In the genomic region with DNA sequence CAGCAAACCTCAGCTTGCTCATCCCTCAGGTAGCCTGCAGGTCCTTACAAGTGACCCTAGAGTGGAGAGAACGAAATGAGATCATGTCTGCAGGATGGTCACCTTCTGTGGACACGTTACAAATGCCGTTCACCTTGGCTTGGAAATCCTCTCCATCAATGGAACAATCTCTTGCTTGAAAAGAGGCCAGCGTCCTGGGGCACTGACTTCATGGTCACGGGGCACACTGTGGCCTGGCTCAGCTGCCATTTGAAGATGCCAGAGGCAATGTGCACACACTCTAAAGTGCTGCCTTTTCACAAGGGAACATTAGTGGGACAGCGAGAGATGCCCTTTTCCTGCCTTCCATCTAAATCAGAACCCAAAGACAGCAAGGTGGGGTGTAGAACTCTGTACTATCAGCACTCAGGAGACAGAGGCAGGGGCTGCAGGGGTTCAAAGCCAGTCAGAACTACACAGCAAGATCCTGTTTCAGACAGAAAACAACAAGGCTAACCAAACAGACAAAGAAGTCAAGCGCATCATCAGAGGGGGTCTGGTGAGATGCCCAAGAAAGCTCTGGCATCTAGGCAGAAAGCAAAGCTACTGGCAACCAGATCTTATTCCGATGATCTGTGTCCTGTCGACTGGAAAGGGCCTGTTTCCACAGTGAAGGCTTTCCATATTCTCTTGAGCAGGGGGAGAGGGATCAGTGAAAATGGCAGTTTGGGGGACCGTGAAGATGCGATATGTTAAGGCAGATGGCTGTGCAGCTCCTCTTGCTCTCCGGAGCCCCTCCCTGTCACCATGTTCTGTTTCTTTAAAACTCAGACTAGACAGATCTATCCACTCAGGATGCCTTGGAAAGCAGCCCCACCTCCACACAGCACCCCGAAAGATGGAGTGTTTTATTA, we compare ENCODE assay signal across 22 mouse cellular contexts.
DNase-seq lines count a peak whose midpoint lies in the region; ATAC-seq and TF ChIP-seq lines count a peak whose summit lies in the region.
"Had no signal": no experiment of that assay in that cellular context is flagged by ENCODE, and none has a peak within 500 bp of the region (broad histone marks: within the 10 kb centered on the region; RNA-seq: fewer than 3 reads in every experiment).

No protein-coding gene starts in this region.

- H3K36me3 ChIP-seq in forebrain, postnatal 0 days (ENCODE audit: insufficient read depth): no peaks in the 10 kb centered on the region
- H3K36me3 ChIP-seq in forebrain, embryonic 12.5 days (replicated peaks): no peaks in the 10 kb centered on the region
- no peaks in the 10 kb centered on the region for H3K36me3 ChIP-seq in midbrain, postnatal 0 days (ENCODE audit: insufficient read depth, low read length)
- no peaks in the 10 kb centered on the region for H3K36me3 ChIP-seq in midbrain, embryonic 14.5 days (ENCODE audit: control insufficient read depth, insufficient read depth, low read length)
- H3K36me3 ChIP-seq in neural tube, embryonic 15.5 days: no peaks in the 10 kb centered on the region
- H3K36me3 ChIP-seq: embryonic facial prominence, embryonic 10.5 days; heart, embryonic 13.5 days; kidney, embryonic 15.5 days; limb, embryonic 15.5 days had no signal

- no peak overlapping the region; the same call in 1 of the 2 replicates for H3K27ac ChIP-seq in forebrain, postnatal 0 days (ENCODE audit: low read depth, low read length)
- no peak overlapping the region; the same call in 1 of the 2 replicates for H3K27ac ChIP-seq in forebrain, embryonic 12.5 days
- no peak overlapping the region for H3K27ac ChIP-seq in midbrain, postnatal 0 days (ENCODE audit: low read depth, low read length)
- no peak overlapping the region; the same call in 1 of the 2 replicates for H3K27ac ChIP-seq in midbrain, embryonic 14.5 days (replicated peaks; ENCODE audit: low read depth, low read length)
- 0 out of 2 replicates have a peak overlapping the region, but pooled peaks have one; percentile 9 for H3K27ac ChIP-seq in neural tube, embryonic 15.5 days (replicated peaks)
- H3K27ac ChIP-seq: heart, embryonic 13.5 days; kidney, embryonic 15.5 days; limb, embryonic 15.5 days; liver, embryonic 14.5 days had no signal

- no peak overlapping the region for H3K9ac ChIP-seq in forebrain, postnatal 0 days
- no peak overlapping the region for H3K9ac ChIP-seq in forebrain, embryonic 12.5 days
- H3K9ac ChIP-seq in midbrain, postnatal 0 days (replicated peaks; ENCODE audit: low read length, poor library complexity, severe bottlenecking): no peak overlapping the region
- no peak overlapping the region for H3K9ac ChIP-seq in midbrain, embryonic 14.5 days (replicated peaks; ENCODE audit: low read length)
- no peak overlapping the region for H3K9ac ChIP-seq in neural tube, embryonic 15.5 days (replicated peaks)
- H3K9ac ChIP-seq: heart, embryonic 13.5 days; kidney, embryonic 15.5 days; limb, embryonic 15.5 days; liver, embryonic 14.5 days; lung, embryonic 14.5 days had no signal

- 72% methylated on average over 13 of the region's 13 CpGs for WGBS in forebrain, postnatal 0 days
- 88% methylated on average over 13 of the region's 13 CpGs for WGBS in forebrain, embryonic 12.5 days
- WGBS in midbrain, postnatal 0 days: 71% methylated on average over 13 of the region's 13 CpGs
- 76% methylated on average over 13 of the region's 13 CpGs for WGBS in midbrain, embryonic 14.5 days
- 72% methylated on average over 13 of the region's 13 CpGs for WGBS in neural tube, embryonic 15.5 days

- peak; percentile 60 for ATAC-seq in forebrain, postnatal 0 days
- no peak for ATAC-seq in forebrain, embryonic 12.5 days (ENCODE audit: low FRiP score)
- ATAC-seq in midbrain, postnatal 0 days (ENCODE audit: low FRiP score): no peak
- no peak for ATAC-seq in midbrain, embryonic 14.5 days (ENCODE audit: low FRiP score, low TSS enrichment)
- no peak for ATAC-seq in neural tube, embryonic 15.5 days (ENCODE audit: low FRiP score)

- DNase-seq in cerebellum, postnatal 10 days: peak; percentile 80 to 83
- DNase-seq in cerebellum, adult 9-11 months: no peak
- peak; percentile 45 for DNase-seq in forebrain, postnatal 0 days
- DNase-seq in midbrain, postnatal 0 days (ENCODE audit: low spot score): peak; percentile 67
- no peak for DNase-seq in midbrain, embryonic 14.5 days
- no peak for DNase-seq in gastrocnemius, postnatal 4 days (ENCODE audit: low spot score in 2 of 2)
- DNase-seq: adrenal gland, postnatal 25 days; cerebellum, adult 11 months; gastrocnemius, postnatal 14 days; heart, adult 18-20 months; heart, postnatal 14 days; kidney, adult 11 months; kidney, postnatal 4 days; lung, embryonic 14.5 days; right cerebral cortex, postnatal 14 days had no signal

- H3K4me2 ChIP-seq in forebrain, postnatal 0 days (ENCODE audit: low read depth): no peak overlapping the region
- H3K4me2 ChIP-seq in forebrain, embryonic 12.5 days: no peak overlapping the region
- no peak overlapping the region for H3K4me2 ChIP-seq in midbrain, postnatal 0 days (ENCODE audit: low read depth, low read length, poor library complexity, severe bottlenecking)
- H3K4me2 ChIP-seq in midbrain, embryonic 14.5 days (ENCODE audit: low read length): no peak overlapping the region
- H3K4me2 ChIP-seq in neural tube, embryonic 15.5 days: no peak overlapping the region
- H3K4me2 ChIP-seq: heart, embryonic 13.5 days; kidney, embryonic 15.5 days; limb, embryonic 15.5 days; lung, embryonic 14.5 days had no signal

- H3K4me3 ChIP-seq in forebrain, postnatal 0 days (ENCODE audit: low read depth, low read length): no peak overlapping the region
- no peak overlapping the region for H3K4me3 ChIP-seq in forebrain, embryonic 12.5 days (replicated peaks)
- no peak overlapping the region for H3K4me3 ChIP-seq in midbrain, postnatal 0 days (ENCODE audit: low read depth, low read length)
- no peak overlapping the region for H3K4me3 ChIP-seq in midbrain, embryonic 14.5 days (replicated peaks; ENCODE audit: low read depth, low read length)
- no peak overlapping the region for H3K4me3 ChIP-seq in neural tube, embryonic 15.5 days (replicated peaks)
- H3K4me3 ChIP-seq: embryonic facial prominence, embryonic 10.5 days; heart, embryonic 13.5 days; kidney, embryonic 15.5 days; limb, embryonic 15.5 days had no signal

- no peaks in the 10 kb centered on the region for H3K9me3 ChIP-seq in forebrain, postnatal 0 days (ENCODE audit: low read length)
- no peaks in the 10 kb centered on the region for H3K9me3 ChIP-seq in forebrain, embryonic 12.5 days
- H3K9me3 ChIP-seq in midbrain, postnatal 0 days (ENCODE audit: low read length): no peaks in the 10 kb centered on the region
- H3K9me3 ChIP-seq in midbrain, embryonic 14.5 days (ENCODE audit: control insufficient read depth, low read length): no peaks in the 10 kb centered on the region
- H3K9me3 ChIP-seq in neural tube, embryonic 15.5 days (replicated peaks): no peaks in the 10 kb centered on the region
- H3K9me3 ChIP-seq: embryonic facial prominence, embryonic 10.5 days; kidney, embryonic 15.5 days; limb, embryonic 15.5 days had no signal

- H3K4me1 ChIP-seq in forebrain, postnatal 0 days (ENCODE audit: insufficient read depth): peaks cover 26% of the 10 kb centered on the region
- peaks cover 33% of the 10 kb centered on the region for H3K4me1 ChIP-seq in forebrain, embryonic 12.5 days
- H3K4me1 ChIP-seq in midbrain, postnatal 0 days (ENCODE audit: insufficient read depth, low read length): peaks cover 14% of the 10 kb centered on the region; the same call in 1 of the 2 replicates
- peaks cover 35% of the 10 kb centered on the region for H3K4me1 ChIP-seq in midbrain, embryonic 14.5 days (ENCODE audit: control insufficient read depth, insufficient read depth, low read length)
- H3K4me1 ChIP-seq in neural tube, embryonic 15.5 days: peaks cover 52% of the 10 kb centered on the region
- H3K4me1 ChIP-seq: heart, embryonic 13.5 days had no signal

- H3K27me3 ChIP-seq in forebrain, postnatal 0 days (ENCODE audit: insufficient read depth, low read length): no peaks in the 10 kb centered on the region
- H3K27me3 ChIP-seq in forebrain, embryonic 12.5 days: no peaks in the 10 kb centered on the region
- no peaks in the 10 kb centered on the region for H3K27me3 ChIP-seq in midbrain, postnatal 0 days (ENCODE audit: insufficient read depth, low read length)
- no peaks in the 10 kb centered on the region for H3K27me3 ChIP-seq in midbrain, embryonic 14.5 days (ENCODE audit: control insufficient read depth, insufficient read depth, low read length)
- H3K27me3 ChIP-seq in neural tube, embryonic 15.5 days (replicated peaks): no peaks in the 10 kb centered on the region
- H3K27me3 ChIP-seq: kidney, embryonic 15.5 days; limb, embryonic 15.5 days had no signal

- no peak for TF ChIP-seq CTCF in forebrain, postnatal 0 days (IDR thresholded peaks at IDR 0.05; ENCODE audit: low read depth)
- no peak for TF ChIP-seq CTCF in midbrain, postnatal 0 days (IDR thresholded peaks at IDR 0.05)

Comparison
In these comparisons a context has a peak if more than half of its experiments do, and no peak if none do; other contexts are left out.
1. DNase-seq: peak in cerebellum, postnatal 10 days (2 of 2), forebrain, postnatal 0 days (single experiment) and midbrain, postnatal 0 days (single experiment); none in cerebellum, adult 9-11 months (single experiment), midbrain, embryonic 14.5 days (single experiment) and gastrocnemius, postnatal 4 days (0 of 2).